Mouse (Mus musculus): ENCODE measurements around the gene Ceacam18.

Gene Ceacam18

DNA sequence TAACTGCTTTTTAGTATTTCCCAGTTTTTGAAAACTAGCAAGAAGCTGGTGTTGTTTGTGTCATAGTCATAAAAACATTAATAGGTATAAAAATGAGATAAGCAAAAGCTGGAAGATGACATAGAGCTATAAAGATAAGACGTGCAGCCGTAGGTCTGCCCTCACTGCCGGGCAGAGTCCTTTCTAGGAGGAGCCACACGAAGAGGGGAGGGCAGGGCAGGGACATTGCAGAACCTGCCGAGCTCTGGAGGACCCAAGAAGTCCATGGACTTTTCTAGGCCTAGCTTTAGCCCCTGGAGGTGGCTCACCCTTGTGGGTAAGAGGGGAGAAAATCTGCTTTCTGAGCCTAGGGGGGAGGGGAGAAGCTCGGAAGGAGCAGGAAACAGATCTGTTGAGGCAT is at the start of gene Ceacam18:
TSS of gene Ceacam18 (plus strand) at position 208 of the 400 bp plus-strand sequence.
- WGBS: 81% methylated on average over 6 of the region's 6 CpGs

DNA sequence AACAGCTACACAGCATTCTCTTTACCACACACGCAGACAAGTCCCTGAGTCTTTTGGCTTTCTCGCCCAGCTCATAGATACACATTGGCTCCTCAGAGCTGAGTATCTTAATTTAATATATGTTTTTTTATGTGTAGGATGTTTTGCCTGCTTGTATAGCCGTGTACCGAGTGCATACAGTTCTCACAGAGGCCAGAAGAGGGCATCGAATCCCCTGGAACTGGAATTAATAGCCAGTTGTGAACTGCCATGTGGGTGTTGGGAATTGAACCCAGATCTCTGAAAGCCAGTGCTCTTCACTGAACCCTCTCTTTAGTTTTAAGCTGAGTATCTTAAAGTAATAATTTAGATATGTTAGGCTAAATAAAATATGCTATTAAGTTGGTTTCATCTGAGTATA is 49.7 kb upstream of the Ceacam18 start:
- 77% methylated on average over 5 of the region's 5 CpGs for WGBS

DNA sequence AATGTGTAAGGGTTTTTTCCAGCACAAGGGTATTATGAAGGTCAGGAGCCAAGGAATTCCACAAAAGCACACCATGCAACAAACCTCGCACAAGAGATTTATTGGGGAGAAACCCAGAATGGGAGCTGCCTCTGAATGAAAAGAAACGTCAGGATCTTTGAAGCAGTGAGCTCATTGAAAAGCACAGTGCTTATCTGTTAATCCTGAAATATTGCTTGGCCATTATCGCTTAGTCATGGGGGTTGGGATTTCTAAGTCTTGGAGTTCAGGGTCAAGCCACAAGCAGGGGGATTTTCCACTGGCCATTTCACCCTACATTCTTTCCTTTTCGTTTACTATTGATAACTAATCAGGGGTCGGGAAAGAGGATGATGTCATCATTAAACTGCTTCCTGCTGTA is 32.6 kb upstream of the Ceacam18 start:
- WGBS: 42% methylated on average over 5 of the region's 5 CpGs

DNA sequence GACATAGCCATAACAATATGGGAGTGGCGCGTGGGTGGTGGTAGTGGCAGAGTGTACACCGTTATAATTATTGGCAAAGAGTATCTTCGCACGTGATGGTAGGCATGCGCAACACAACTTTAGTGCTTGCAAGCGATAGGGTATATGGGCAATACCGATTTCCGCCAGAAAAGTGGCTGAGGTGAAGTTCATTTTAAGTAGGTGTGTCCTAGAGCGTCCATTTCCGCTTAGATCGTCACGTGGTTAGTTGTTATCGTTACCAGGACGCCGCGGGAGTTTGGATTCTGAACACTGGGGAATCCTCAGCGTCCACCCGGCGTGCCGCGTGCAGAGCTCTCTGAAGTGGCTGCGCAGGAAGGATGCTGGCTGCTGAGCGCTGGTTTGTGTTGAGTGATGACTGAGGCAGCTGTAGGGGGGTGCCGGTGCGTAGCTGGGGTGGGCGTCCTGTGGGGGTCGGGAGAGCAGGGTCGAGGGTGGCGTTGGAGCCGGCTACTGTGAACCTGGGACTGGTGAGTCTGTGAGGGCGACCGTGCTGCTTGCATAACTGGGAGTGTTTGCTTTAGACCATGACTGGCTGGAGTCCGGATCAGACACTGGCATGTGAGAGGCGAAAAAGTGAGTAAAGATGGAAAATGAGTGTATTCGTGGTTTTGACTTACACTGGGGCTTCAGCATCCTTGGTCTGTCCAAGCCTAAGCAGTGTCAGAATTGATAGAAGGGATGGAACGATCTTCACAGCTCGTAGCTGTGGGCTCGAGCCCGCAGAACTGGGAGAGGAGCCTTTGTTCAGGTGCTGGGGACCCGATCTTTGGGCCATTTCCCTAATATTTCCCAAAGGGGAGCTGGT is 27.4 kb upstream of the Ceacam18 start, which contains the start of gene Zfp819:
TSS of gene Zfp819 (plus strand) at position 274 of the 847 bp plus-strand sequence.
- 12% methylated on average over 41 of the region's 41 CpGs for WGBS

DNA sequence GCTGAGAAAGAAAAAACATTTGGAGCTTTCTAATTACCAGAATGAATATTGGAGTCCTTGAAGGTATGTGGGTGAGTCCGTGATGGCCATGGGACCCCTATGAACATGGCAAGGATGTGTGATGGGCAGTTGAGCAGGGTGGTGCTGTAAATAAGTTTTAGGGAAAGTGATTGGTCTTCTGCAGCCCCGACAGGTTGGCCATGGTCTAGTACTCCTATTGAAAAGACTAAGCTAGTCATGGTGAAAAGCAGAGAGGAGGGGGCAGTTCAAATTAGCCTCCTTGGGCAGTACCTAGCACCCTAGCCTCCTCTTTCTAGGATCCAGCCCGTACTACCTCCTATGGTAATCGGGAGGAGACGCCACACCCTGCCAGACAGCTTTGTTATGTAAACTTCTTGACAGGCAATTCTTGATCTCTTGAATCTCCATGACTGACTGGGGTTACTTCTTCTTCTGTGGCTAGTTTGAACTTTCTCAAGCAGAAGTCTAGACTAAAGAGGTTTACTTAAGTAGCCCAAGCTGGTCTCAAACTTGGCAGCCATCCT is 26.7 kb upstream of the Ceacam18 start:
- 50% methylated on average over 5 of the region's 5 CpGs for WGBS

DNA sequence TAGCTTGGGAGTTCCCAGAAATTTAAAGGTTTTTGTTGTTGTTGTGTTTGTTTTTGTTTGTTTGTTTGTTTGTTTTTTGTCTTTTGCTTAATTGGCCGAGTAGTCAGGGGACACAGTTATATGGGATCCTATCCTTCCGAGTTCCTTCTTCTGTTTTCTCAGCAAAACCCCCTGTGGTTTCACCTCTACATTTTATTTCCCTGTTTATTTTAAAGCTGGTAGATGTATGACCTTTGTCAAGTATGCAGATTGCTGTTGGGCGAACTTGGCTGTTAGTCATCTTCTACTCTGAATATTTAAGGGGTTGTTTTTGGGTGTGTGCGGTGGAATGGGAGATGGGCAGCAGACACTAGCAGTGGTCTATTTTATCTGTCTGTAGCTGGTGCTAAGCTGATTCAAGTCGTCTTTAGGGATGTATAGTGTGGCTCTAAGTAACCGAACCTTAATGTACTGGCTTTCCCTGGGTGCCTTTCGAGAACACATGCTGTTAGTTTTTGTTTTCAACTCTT is 26.1 kb upstream of the Ceacam18 start:
- WGBS: 65% methylated on average over 7 of the region's 7 CpGs

DNA sequence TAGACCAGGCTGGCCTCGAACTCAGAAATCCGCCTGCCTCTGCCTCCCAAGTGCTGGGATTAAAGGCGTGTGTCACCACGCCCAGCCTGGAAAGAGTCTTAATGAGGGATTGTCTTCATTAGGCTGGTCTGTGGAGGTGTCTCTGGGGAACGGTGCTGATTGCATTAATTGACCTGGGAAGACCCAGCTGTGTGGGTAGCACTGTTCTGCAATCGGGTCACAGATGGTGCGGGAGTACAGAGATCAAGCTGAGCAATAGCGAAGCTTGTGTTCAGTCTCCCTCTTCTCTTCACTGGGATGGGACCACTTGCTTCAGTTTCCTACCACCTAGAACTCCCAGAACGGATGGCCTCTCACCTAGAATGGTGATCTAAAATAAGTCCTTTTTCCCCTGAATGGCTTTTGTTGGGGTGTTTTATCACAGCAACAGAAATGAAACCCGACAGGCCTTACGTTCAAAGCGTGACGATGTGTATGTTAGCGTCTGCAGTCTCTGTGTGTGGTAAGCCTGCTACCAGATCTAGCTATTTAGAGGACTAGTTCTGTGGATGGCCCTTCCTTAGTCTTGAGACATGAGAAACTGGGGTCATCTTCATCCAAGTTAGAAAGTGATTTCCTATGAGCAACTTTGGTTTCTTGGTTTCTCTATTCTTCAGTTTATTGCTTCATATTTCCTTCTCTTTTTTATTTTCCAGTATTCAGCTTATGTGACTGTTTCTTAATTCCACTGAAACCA is 20.5 kb upstream of the Ceacam18 start:
- 89% methylated on average over 14 of the region's 14 CpGs for WGBS

DNA sequence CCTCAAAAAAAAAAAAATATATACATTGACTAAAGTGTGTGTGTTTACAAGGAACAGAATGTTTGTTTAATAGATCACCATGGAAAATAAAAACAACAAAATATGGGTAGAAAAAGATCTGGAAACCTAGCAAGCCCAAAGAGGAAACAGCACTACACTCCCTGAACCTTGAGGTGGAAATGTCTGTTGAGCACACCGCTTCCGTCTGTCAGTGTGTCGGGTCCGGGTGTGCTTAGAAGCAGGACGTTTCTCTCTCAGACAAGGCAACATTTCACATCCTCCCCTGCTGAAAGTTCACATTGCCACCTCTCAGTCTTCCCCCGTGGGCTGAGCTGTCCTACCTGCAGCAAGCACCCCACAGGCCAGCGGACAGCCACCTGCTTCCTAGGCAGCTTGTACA is 11.6 kb upstream of the Ceacam18 start:
- 79% methylated on average over 7 of the region's 7 CpGs for WGBS

DNA sequence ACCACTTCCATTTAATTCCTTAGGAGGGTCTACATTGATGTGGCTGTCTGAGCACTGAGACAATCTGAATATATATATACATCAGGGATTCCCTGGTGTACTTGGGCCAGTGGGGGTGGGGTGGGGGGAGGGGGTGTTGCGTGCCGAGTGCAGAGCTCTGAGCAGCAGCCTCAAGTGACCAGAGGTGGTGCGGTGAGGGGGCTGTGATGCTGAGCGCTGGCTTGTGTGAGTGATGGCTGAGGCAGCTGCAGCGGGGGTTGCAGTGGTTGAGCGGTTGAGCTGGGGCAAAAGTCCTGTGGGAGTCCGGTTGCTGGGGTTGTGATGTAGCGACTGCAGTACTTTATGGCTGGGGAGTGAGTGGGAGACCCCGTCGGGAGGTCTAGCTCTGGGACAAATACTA is 10.7 kb upstream of the Ceacam18 start:
- 16% methylated on average over 10 of the region's 10 CpGs for WGBS

DNA sequence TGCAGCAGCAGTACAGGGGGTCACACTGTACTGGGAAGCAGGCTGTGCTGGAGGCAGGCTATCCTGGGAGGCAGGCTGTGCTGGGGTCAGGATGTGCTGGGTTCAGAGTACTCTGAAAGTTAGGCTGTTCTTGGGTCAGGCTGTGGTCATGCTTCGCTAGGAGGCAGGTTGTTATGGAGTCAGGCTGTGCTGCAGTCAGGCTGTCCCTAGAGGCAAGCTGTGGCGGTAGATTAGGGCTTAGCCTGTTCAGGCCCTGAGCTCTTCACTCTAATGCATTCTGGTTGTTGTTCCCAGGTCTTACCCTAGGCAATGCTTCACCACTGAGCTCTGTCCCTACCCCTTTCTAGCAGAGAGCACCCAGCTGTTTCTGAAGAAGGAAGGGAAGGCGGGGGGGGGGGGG is 9.4 kb upstream of the Ceacam18 start:
- WGBS: 74% methylated on average over 3 of the region's 3 CpGs

DNA sequence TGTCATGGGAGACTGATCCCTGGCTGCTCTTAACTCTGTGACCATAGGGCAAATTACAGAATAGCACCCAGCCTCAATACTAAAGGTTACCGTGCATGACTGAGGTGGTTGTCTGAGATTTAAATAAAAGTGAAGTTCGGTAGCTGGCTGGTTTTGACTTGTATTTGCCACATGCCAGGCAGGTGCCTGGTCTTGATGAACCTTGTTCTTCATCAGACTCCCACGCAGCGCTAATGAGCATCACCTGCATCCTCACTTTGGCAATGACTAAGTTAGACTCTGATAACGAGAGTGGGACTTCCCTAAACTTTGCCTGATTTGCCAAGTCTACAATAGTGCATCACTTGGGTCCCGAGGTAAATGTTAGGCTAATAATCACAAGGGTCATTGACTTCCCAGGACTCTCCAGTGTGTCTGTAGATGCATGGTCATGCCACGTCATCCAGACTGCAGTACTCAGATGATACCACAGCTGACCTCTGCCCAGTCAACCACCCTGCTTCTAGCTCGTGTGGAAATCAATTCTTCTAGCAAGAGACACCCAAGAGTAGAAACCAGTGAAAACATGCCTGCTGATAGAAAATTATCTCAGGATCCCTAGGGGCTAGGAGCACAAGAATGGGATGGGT is 8.6 kb upstream of the Ceacam18 start:
- WGBS: 86% methylated on average over 8 of the region's 8 CpGs

DNA sequence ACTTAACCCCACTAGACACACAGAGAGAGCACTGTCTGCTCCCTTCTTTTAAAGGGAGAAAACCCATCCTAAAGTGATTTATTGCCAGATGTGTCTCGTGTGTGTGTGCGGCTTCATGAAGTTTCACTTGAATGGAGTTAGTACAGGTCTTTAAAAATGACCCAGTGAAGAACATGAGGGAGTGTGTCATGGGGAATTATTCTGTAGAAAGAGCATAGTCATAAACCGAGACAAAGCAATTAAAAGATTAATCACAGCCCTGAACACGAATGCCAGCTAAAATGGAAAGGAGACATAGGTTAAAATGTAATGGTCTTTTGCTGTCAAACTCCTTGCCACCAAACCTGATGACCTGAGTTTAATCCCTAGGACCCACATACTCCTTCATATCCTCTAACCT is 567 bp upstream of the Ceacam18 start:
- WGBS: 80% methylated on average over 4 of the region's 4 CpGs

DNA sequence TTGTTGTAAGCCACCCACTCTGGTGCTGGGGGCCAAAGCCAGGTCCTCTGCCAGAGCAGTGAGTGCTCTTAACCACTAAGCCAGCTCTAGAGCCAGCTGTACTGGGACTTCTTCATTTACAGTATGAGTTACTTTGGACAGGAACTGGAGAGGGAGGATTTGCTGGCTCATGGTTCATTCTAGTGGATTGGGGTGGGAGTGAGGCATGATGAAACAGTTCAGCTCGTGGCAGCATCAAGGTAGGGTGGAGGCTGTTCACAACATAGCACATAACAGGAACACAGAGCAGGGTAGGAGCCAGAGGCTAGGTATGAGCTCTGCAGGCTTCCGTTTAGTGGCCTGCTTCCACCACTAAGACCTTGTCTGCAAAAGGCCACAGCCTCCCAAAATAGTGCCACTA is 1.7 kb downstream of the Ceacam18 start:
- WGBS: 59% methylated on average over 2 of the region's 2 CpGs

DNA sequence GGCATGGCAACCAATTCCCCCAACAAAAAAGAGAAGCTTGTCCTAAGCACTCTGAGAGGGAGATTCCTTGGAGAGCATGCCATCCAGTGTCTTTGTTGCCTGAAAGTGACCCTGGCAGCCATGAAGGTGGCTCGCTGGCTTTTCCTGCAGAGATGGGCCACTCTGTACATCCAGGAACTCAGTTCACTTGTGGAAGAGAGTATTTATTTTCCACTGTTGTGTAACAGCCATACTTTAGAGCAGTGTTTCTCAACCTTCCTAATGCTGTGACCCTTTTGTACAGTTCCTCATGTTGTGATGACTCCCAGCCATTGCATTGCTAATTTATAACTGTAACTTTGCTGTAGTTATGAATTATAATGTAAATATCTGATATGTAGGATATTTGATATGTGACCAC is 2.6 kb downstream of the Ceacam18 start:
- 71% methylated on average over 1 of the region's 1 CpGs for WGBS

DNA sequence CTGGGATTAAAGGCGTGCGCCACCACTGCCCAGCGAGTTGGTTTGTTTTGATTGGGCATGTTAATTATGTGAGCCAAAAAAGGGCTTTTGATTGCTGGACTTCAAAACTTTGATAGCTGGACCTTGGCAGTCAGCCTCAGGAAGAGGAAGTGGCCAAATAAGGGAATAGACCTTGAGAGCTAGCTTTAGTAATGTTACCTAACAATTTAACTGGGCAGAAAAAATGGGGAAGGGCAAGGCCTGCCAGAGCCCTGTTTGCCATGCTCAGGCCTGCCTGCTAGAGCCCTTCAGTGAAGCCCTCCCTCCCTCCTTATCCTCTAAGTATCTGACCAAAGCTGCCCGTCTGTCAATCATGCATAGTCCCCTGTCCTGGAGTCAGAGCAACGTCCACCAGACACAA is 8.1 kb downstream of the Ceacam18 start:
- 80% methylated on average over 5 of the region's 5 CpGs for WGBS

DNA sequence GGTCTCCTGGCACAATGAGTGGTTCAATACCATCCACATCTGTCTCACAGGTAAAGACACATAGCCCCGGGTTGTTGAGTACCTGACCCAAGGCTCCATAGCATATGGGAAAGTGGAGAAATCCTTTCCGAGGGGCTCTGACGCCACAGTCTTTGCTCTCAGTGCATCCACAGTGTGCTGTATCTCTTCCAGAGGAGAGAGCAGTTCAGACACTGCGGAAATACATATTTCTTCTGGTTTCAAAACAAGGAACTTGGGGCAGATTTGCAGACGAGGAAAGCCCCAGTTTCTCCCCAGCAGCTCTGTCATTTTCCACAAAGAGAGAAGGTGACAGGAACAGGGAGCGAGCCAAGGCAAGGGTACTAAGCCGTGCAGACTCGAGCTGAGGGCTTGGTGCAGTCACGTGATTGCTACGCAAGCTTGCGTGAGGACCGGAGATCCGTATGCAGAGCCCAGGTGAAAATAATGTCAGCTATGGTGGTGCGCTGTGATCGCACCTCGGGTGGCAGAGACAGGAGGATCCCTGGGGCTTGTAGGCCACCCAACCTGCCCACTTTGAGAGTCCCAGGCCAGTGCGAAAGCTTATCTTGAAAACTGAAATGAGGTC is 8.6 kb downstream of the Ceacam18 start:
- WGBS: 86% methylated on average over 17 of the region's 17 CpGs

DNA sequence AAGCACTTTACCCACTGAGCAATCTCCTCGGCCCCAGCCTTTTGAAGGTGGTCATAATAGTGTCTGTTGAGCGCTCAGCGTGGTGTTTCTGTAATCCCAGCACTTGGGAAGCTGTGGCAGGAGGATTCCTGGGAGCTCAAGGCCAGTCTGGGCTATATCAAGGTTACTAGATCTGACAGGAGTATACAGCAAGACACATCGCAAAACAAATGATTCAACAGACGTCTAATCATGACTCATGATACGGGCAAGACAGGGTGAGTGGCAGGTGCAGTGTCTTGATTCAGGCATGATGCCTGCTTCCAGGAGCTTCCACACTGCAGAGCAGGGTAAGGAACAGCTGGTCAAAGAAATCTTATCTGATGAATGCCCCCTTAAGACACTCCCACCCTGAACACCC is 18.2 kb downstream of the Ceacam18 start:
- 90% methylated on average over 6 of the region's 6 CpGs for WGBS

DNA sequence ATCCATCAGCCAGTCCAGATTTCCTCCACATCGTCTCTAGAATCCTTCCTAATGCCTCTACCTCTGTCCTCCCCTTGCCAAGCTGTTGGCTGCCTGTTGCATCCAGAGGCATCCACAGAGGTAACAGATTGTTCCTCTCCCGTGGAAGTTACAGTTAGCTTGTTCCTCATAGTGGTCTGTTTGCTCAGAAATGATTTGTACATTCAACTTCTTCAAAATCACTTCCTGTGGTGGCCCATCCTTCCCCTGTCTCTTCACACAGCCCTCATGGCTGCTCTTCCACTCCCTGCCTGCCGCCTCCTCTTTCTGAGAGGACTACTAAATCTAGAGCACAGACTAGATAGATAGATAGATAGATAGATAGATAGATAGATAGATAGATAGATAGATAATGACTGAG is 20.0 kb downstream of the Ceacam18 start:
- WGBS: 75% methylated on average over 3 of the region's 3 CpGs

DNA sequence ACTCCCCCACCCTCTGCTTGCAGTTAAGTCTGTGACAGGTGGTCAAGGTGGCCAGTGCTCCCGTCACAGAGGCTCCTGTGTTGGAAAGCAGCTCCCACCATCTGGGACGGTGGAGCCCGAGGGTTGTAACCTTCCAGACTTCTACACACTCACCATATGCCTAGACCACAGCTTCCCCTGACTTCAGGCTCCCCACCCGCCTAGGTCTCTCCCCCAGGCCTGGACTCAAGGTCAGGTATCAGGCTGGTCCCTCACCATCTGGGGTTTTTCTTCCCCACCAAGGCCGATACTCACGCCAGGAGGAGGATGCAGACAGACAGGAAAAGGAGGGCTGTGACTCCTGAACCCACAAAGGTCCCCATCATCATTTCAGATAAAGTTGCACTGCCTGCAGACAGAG is 21.7 kb downstream of the Ceacam18 start:
- WGBS: 75% methylated on average over 6 of the region's 6 CpGs

DNA sequence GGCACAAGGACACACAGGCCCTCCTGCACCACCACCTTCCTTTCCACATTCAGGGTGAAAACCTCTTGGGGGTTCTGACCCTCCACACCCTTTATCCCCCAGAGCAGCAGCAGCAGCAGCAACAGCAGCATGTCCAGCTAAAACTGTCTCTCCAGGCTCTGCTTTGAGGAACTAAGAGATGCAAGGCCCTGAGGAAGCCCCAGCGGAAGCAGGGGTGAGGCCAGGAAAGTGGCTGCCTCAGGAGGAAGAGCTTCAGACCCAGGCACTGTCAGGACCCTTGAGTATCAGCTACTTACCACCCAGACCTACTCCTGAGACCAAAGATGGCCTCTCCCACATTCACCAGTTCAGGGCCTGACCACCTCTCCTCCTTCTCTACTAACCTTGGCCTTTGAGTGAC is 25.5 kb downstream of the Ceacam18 start, which contains the start of gene Siglece:
TSS of gene Siglece (minus strand) at position 160 of the 400 bp plus-strand sequence.
- 71% methylated on average over 1 of the region's 1 CpGs for WGBS

DNA sequence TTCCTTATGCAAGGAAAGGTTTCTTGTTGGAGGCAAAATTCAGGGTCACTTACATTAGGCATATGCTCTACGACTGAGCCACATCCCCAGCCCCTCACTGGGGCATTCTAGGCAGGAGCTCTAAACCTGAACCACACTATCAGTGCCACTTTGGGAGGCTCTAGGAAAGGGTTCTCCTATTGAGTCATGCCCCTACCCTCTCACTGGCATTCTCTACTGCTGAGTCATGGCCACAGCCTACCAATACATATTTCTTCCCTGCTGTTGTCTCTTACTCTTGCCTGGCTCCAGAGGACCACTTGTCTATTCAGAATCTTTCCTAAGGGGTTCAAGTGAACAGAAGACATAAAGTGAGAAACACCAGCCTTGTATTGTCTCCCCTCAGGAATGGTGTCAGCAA is 28.3 kb downstream of the Ceacam18 start:
- 86% methylated on average over 1 of the region's 1 CpGs for WGBS

DNA sequence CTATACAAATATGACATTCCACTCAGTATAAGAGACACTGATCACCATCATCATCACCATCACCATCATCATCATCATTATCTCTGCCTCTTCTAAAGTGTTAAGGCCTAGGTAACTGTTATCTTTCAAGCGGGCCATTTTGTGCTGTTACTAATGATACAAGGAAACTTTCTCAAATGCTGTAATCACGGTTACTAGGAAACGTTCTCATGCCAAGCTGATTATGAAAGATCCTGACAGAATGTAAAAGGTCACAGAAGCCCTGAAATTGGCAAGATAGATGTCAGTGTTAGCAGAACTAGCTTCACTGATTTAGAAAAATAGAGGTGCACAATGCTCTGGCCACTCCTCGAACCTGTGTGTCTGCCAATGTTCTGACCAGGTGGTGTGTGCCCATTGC is 32.7 kb downstream of the Ceacam18 start:
- WGBS: 82% methylated on average over 4 of the region's 4 CpGs

All from cerebral cortex, adult 2 months (tissue).